ENCODE assay signal across 23 mouse cellular contexts in genomic region chr2:136778156-136778555, GRCm38 (mm10).
DNase-seq lines count a peak whose midpoint lies in the region; ATAC-seq and TF ChIP-seq lines count a peak whose summit lies in the region.
"Had no signal": no experiment of that assay in that cellular context is flagged by ENCODE, and none has a peak within 500 bp of the region (broad histone marks: within the 10 kb centered on the region; RNA-seq: fewer than 3 reads in every experiment).

No protein-coding gene starts in this region.

- WGBS in embryonic facial prominence, embryonic 14.5 days: 52% methylated on average over 2 of the region's 2 CpGs
- WGBS in embryonic facial prominence, embryonic 10.5 days: 83% methylated on average over 2 of the region's 2 CpGs
- WGBS in limb, embryonic 14.5 days: 76% methylated on average over 2 of the region's 2 CpGs
- WGBS in limb, embryonic 10.5 days: 88% methylated on average over 2 of the region's 2 CpGs
- WGBS in forebrain, embryonic 13.5 days: 87% methylated on average over 2 of the region's 2 CpGs

- no peak overlapping the region for H3K4me2 ChIP-seq in embryonic facial prominence, embryonic 14.5 days (ENCODE audit: low read depth, low read length)
- no peak overlapping the region for H3K4me2 ChIP-seq in limb, embryonic 14.5 days (replicated peaks; ENCODE audit: low read depth, low read length, severe bottlenecking)
- no peak overlapping the region for H3K4me2 ChIP-seq in forebrain, embryonic 13.5 days
- H3K4me2 ChIP-seq: forebrain, embryonic 12.5 days; hindbrain, embryonic 12.5 days; liver, embryonic 11.5 days; midbrain, embryonic 13.5 days had no signal

- H3K27me3 ChIP-seq in embryonic facial prominence, embryonic 14.5 days (replicated peaks; ENCODE audit: control insufficient read depth, insufficient read depth, low read length): no peaks in the 10 kb centered on the region
- H3K27me3 ChIP-seq in embryonic facial prominence, embryonic 10.5 days (replicated peaks; ENCODE audit: low read depth, poor library complexity, severe bottlenecking): no peaks in the 10 kb centered on the region
- H3K27me3 ChIP-seq in limb, embryonic 14.5 days (ENCODE audit: control insufficient read depth, insufficient read depth, low read length): no peaks in the 10 kb centered on the region
- no peaks in the 10 kb centered on the region for H3K27me3 ChIP-seq in limb, embryonic 10.5 days (ENCODE audit: low read depth, poor library complexity, severe bottlenecking)
- no peaks in the 10 kb centered on the region for H3K27me3 ChIP-seq in forebrain, embryonic 13.5 days
- H3K27me3 ChIP-seq: forebrain, embryonic 12.5 days; hindbrain, embryonic 12.5 days; megakaryocyte, embryonic 14.5 days; midbrain, embryonic 13.5 days had no signal

- H3K9me3 ChIP-seq in embryonic facial prominence, embryonic 14.5 days (ENCODE audit: control insufficient read depth, low read length): no peaks in the 10 kb centered on the region
- no peaks in the 10 kb centered on the region for H3K9me3 ChIP-seq in embryonic facial prominence, embryonic 10.5 days
- H3K9me3 ChIP-seq in limb, embryonic 14.5 days (ENCODE audit: control insufficient read depth, low read length): no peaks in the 10 kb centered on the region
- H3K9me3 ChIP-seq in limb, embryonic 10.5 days (replicated peaks): no peaks in the 10 kb centered on the region
- H3K9me3 ChIP-seq in forebrain, embryonic 13.5 days (replicated peaks): no peaks in the 10 kb centered on the region
- H3K9me3 ChIP-seq: forebrain, embryonic 12.5 days; heart, embryonic 10.5 days; hindbrain, embryonic 12.5 days; midbrain, embryonic 13.5 days had no signal

- no peak overlapping the region for H3K4me3 ChIP-seq in embryonic facial prominence, embryonic 14.5 days (ENCODE audit: low read depth, low read length)
- no peak overlapping the region for H3K4me3 ChIP-seq in embryonic facial prominence, embryonic 10.5 days
- no peak overlapping the region for H3K4me3 ChIP-seq in limb, embryonic 14.5 days (replicated peaks; ENCODE audit: low read length)
- no peak overlapping the region for H3K4me3 ChIP-seq in limb, embryonic 10.5 days
- no peak overlapping the region for H3K4me3 ChIP-seq in forebrain, embryonic 13.5 days
- H3K4me3 ChIP-seq: forebrain, embryonic 12.5 days; heart, embryonic 10.5 days; hindbrain, embryonic 12.5 days; megakaryocyte, embryonic 14.5 days; midbrain, embryonic 13.5 days had no signal

- no peak overlapping the region for H3K27ac ChIP-seq in embryonic facial prominence, embryonic 14.5 days (replicated peaks; ENCODE audit: low read depth, low read length)
- no peak overlapping the region for H3K27ac ChIP-seq in embryonic facial prominence, embryonic 10.5 days (replicated peaks)
- H3K27ac ChIP-seq in limb, embryonic 14.5 days (replicated peaks; ENCODE audit: low read depth, low read length): no peak overlapping the region
- no peak overlapping the region for H3K27ac ChIP-seq in limb, embryonic 10.5 days
- H3K27ac ChIP-seq in forebrain, embryonic 13.5 days: no peak overlapping the region
- H3K27ac ChIP-seq: forebrain, embryonic 12.5 days; heart, embryonic 10.5 days; hindbrain, embryonic 12.5 days; midbrain, embryonic 13.5 days had no signal

- H3K9ac ChIP-seq in embryonic facial prominence, embryonic 14.5 days (ENCODE audit: low read depth, low read length): no peak overlapping the region
- no peak overlapping the region for H3K9ac ChIP-seq in limb, embryonic 14.5 days (ENCODE audit: low read depth, low read length, severe bottlenecking)
- no peak overlapping the region for H3K9ac ChIP-seq in forebrain, embryonic 13.5 days
- H3K9ac ChIP-seq: forebrain, embryonic 12.5 days; hindbrain, embryonic 12.5 days; liver, postnatal 0 days; midbrain, embryonic 13.5 days had no signal

- H3K4me1 ChIP-seq in embryonic facial prominence, embryonic 14.5 days (ENCODE audit: control insufficient read depth, insufficient read depth, low read length): no peaks in the 10 kb centered on the region
- no peaks in the 10 kb centered on the region for H3K4me1 ChIP-seq in embryonic facial prominence, embryonic 10.5 days
- no peaks in the 10 kb centered on the region for H3K4me1 ChIP-seq in limb, embryonic 14.5 days (ENCODE audit: control insufficient read depth, insufficient read depth, low read length)
- H3K4me1 ChIP-seq in limb, embryonic 10.5 days: no peaks in the 10 kb centered on the region
- no peaks in the 10 kb centered on the region for H3K4me1 ChIP-seq in forebrain, embryonic 13.5 days
- H3K4me1 ChIP-seq: forebrain, embryonic 12.5 days; heart, embryonic 10.5 days; hindbrain, embryonic 12.5 days; megakaryocyte, embryonic 14.5 days; midbrain, embryonic 13.5 days had no signal

- DNase-seq in embryonic facial prominence, embryonic 14.5 days (ENCODE audit: low spot score): peak; percentile 79
- no peak for DNase-seq in embryonic facial prominence, embryonic 10.5 days (ENCODE audit: low spot score)
- peak; percentile 17 to 18 for DNase-seq in heart, postnatal 10 days
- DNase-seq in heart, postnatal 25 days (ENCODE audit: low spot score): no peak
- DNase-seq in limb, embryonic 14.5 days (ENCODE audit: low spot score): peak; percentile 52
- DNase-seq in limb, embryonic 10.5 days (ENCODE audit: low spot score): no peak
- DNase-seq in skeletal muscle tissue, adult 2 months (ENCODE audit: low read depth, low spot score): peak; percentile 26
- DNase-seq: adrenal gland, postnatal 25 days; cerebellum, adult 11 months; cerebellum, adult 9-11 months; gastrocnemius, postnatal 14 days; liver, postnatal 0 days; lung, postnatal 36 days; right cerebral cortex, postnatal 14 days; spleen, adult 18-20 months had no signal

- TF ChIP-seq POLR2A in limb, embryonic 14.5 days (IDR thresholded peaks at IDR 0.05; ENCODE audit: borderline replicate concordance, extremely low read depth, insufficient read depth, insufficient read length): no peak

- ATAC-seq in embryonic facial prominence, embryonic 14.5 days (ENCODE audit: low read depth): no peak
- no peak for ATAC-seq in limb, embryonic 14.5 days (ENCODE audit: low FRiP score, low read depth)
- no peak for ATAC-seq in forebrain, embryonic 13.5 days
- ATAC-seq: intestine, postnatal 0 days; liver, postnatal 0 days; midbrain, embryonic 13.5 days had no signal

- no peaks in the 10 kb centered on the region for H3K36me3 ChIP-seq in embryonic facial prominence, embryonic 14.5 days (ENCODE audit: control insufficient read depth, insufficient read depth, low read length)
- H3K36me3 ChIP-seq in embryonic facial prominence, embryonic 10.5 days (replicated peaks): no peaks in the 10 kb centered on the region
- H3K36me3 ChIP-seq in limb, embryonic 14.5 days (ENCODE audit: control insufficient read depth, insufficient read depth, low read length): no peaks in the 10 kb centered on the region
- no peaks in the 10 kb centered on the region for H3K36me3 ChIP-seq in limb, embryonic 10.5 days
- H3K36me3 ChIP-seq in forebrain, embryonic 13.5 days (ENCODE audit: poor library complexity, severe bottlenecking): no peaks in the 10 kb centered on the region
- H3K36me3 ChIP-seq: forebrain, embryonic 12.5 days; heart, embryonic 10.5 days had no signal

- intact Hi-C loops in heart, postnatal 10 days (cut with DNase I): no loop called here
- intact Hi-C loops in heart, postnatal 25 days (cut with DNase I): no loop called here

Comparison
In these comparisons a context has a peak if more than half of its experiments do, and no peak if none do; other contexts are left out.
1. DNase-seq: peak in embryonic facial prominence, embryonic 14.5 days (single experiment), heart, postnatal 10 days (2 of 2), limb, embryonic 14.5 days (single experiment) and skeletal muscle tissue, adult 2 months (single experiment); none in embryonic facial prominence, embryonic 10.5 days (single experiment), heart, postnatal 25 days (single experiment) and limb, embryonic 10.5 days (single experiment).